Mouse (Mus musculus): Measurements from ENCODE around the gene A3galt2. TPM values are rescaled to one million over a fixed set of nuclear protein-coding genes. Genes with fewer than 3 reads are reported as not detected.

A3galt2 gene
- polyA plus RNA-seq, 1 experiment from 2014 or later, result 0.14 TPM

GRCm38 (mm10) chr4:128789646-128790045 is 34.5 kb downstream of the A3galt2 start:
- Histone ChIP-seq H3K27me3 (ENCODE audit: control insufficient read depth, insufficient read depth, low read depth, low read length) (no peaks in the 10 kb centered on the region), H3K9ac (ENCODE audit: low read depth, low read length) (no peak overlapping the region), H3K4me3 (ENCODE audit: low read depth, low read length) (no peak overlapping the region), H3K4me1 (ENCODE audit: control insufficient read depth, insufficient read depth, low read length) (peaks cover 3% of the 10 kb centered on the region; the same call in 1 of the 2 replicates), H3K9me3 (replicated peaks; ENCODE audit: control insufficient read depth, low read length, poor library complexity, severe bottlenecking) (no peaks in the 10 kb centered on the region), H3K27ac (ENCODE audit: low read length) (no peak overlapping the region), H3K4me2 (ENCODE audit: low read length) (no peak overlapping the region), H3K36me3 (ENCODE audit: control insufficient read depth, insufficient read depth, low read length) (peaks cover 29% of the 10 kb centered on the region)
- no peak for ATAC-seq
- 45% methylated on average over 18 of the region's 18 CpGs for WGBS

- WGBS, result 56% methylated on average over 1 of the region's 1 CpGs
- H3K9me3 ChIP-seq (replicated peaks; ENCODE audit: control insufficient read depth, low read length, poor library complexity, severe bottlenecking), result no peaks in the 10 kb centered on the region
- no peak overlapping the region for H3K4me2 ChIP-seq (ENCODE audit: low read length)
- peaks cover 11% of the 10 kb centered on the region for H3K4me1 ChIP-seq (ENCODE audit: control insufficient read depth, insufficient read depth, low read length)
- peaks cover 7% of the 10 kb centered on the region; the same call in 1 of the 2 replicates for H3K36me3 ChIP-seq (ENCODE audit: control insufficient read depth, insufficient read depth, low read length)
- H3K9ac ChIP-seq (ENCODE audit: low read depth, low read length), result no peak overlapping the region
- ATAC-seq, result no peak
- H3K4me3 ChIP-seq (ENCODE audit: low read depth, low read length), result no peak overlapping the region
- no peaks in the 10 kb centered on the region for H3K27me3 ChIP-seq (ENCODE audit: control insufficient read depth, insufficient read depth, low read depth, low read length)
- no peak overlapping the region for H3K27ac ChIP-seq (ENCODE audit: low read length)
These were observed 38.5 kb downstream of the A3galt2 start for GRCm38 (mm10) chr4:128793710-128794109.

- no peak for ATAC-seq
- H3K4me2 ChIP-seq (ENCODE audit: low read length), result no peak overlapping the region
- peaks cover 6% of the 10 kb centered on the region; the same call in 1 of the 2 replicates for H3K36me3 ChIP-seq (ENCODE audit: control insufficient read depth, insufficient read depth, low read length)
- no peaks in the 10 kb centered on the region for H3K9me3 ChIP-seq (replicated peaks; ENCODE audit: control insufficient read depth, low read length, poor library complexity, severe bottlenecking)
- no peak overlapping the region for H3K4me3 ChIP-seq (ENCODE audit: low read depth, low read length)
- WGBS, result 91% methylated on average over 8 of the region's 8 CpGs
- H3K27me3 ChIP-seq (ENCODE audit: control insufficient read depth, insufficient read depth, low read depth, low read length), result no peaks in the 10 kb centered on the region
- no peak overlapping the region for H3K9ac ChIP-seq (ENCODE audit: low read depth, low read length)
- peaks cover 15% of the 10 kb centered on the region for H3K4me1 ChIP-seq (ENCODE audit: control insufficient read depth, insufficient read depth, low read length)
- H3K27ac ChIP-seq (ENCODE audit: low read length), result no peak overlapping the region
These were observed 39.0 kb downstream of the A3galt2 start for GRCm38 (mm10) chr4:128794198-128794597.

- WGBS, result 1% methylated on average over 9 of the region's 9 CpGs
- H3K9ac ChIP-seq (ENCODE audit: low read depth, low read length), result no peak overlapping the region
- no peaks in the 10 kb centered on the region for H3K36me3 ChIP-seq (ENCODE audit: control insufficient read depth, insufficient read depth, low read length)
- ATAC-seq, result no peak
- no peak overlapping the region for H3K4me3 ChIP-seq (ENCODE audit: low read depth, low read length)
- H3K4me2 ChIP-seq (ENCODE audit: low read length), result no peak overlapping the region
- no peaks in the 10 kb centered on the region for H3K9me3 ChIP-seq (replicated peaks; ENCODE audit: control insufficient read depth, low read length, poor library complexity, severe bottlenecking)
- peaks cover 14% of the 10 kb centered on the region for H3K4me1 ChIP-seq (ENCODE audit: control insufficient read depth, insufficient read depth, low read length)
- H3K27me3 ChIP-seq (ENCODE audit: control insufficient read depth, insufficient read depth, low read depth, low read length), result no peaks in the 10 kb centered on the region
- no peak overlapping the region for H3K27ac ChIP-seq (ENCODE audit: low read length)
These were observed 40.4 kb downstream of the A3galt2 start for GRCm38 (mm10) chr4:128795596-128795995.

- Histone ChIP-seq H3K4me2 (ENCODE audit: low read length) (no peak overlapping the region), H3K4me1 (ENCODE audit: control insufficient read depth, insufficient read depth, low read length) (peaks cover 20% of the 10 kb centered on the region), H3K4me3 (ENCODE audit: low read depth, low read length) (no peak overlapping the region), H3K9me3 (replicated peaks; ENCODE audit: control insufficient read depth, low read length, poor library complexity, severe bottlenecking) (no peaks in the 10 kb centered on the region), H3K27me3 (ENCODE audit: control insufficient read depth, insufficient read depth, low read depth, low read length) (no peaks in the 10 kb centered on the region), H3K36me3 (ENCODE audit: control insufficient read depth, insufficient read depth, low read length) (no peaks in the 10 kb centered on the region), H3K27ac (ENCODE audit: low read length) (no peak overlapping the region), H3K9ac (ENCODE audit: low read depth, low read length) (no peak overlapping the region)
- no peak for ATAC-seq
- 53% methylated on average over 8 of the region's 8 CpGs for WGBS
These were observed 41.6 kb downstream of the A3galt2 start for GRCm38 (mm10) chr4:128796788-128797187.

GRCm38 (mm10) chr4:128801675-128802465 is 46.7 kb downstream of the A3galt2 start:
- Histone ChIP-seq H3K4me3 (ENCODE audit: low read depth, low read length) (no peak overlapping the region), H3K9ac (ENCODE audit: low read depth, low read length) (peak overlapping the region; percentile 34; the same call in 1 of the 2 replicates), H3K27ac (ENCODE audit: low read length) (no peak overlapping the region), H3K27me3 (ENCODE audit: control insufficient read depth, insufficient read depth, low read depth, low read length) (no peaks in the 10 kb centered on the region), H3K36me3 (ENCODE audit: control insufficient read depth, insufficient read depth, low read length) (no peaks in the 10 kb centered on the region), H3K4me1 (ENCODE audit: control insufficient read depth, insufficient read depth, low read length) (peaks cover 43% of the 10 kb centered on the region), H3K9me3 (replicated peaks; ENCODE audit: control insufficient read depth, low read length, poor library complexity, severe bottlenecking) (no peaks in the 10 kb centered on the region), H3K4me2 (ENCODE audit: low read length) (no peak overlapping the region)
- 71% methylated on average over 9 of the region's 9 CpGs for WGBS
- ATAC-seq, result no peak

- peaks cover 43% of the 10 kb centered on the region for H3K4me1 ChIP-seq (ENCODE audit: control insufficient read depth, insufficient read depth, low read length)
- WGBS, result 48% methylated on average over 5 of the region's 5 CpGs
- H3K9ac ChIP-seq (ENCODE audit: low read depth, low read length), result peak overlapping the region; percentile 94
- no peaks in the 10 kb centered on the region for H3K9me3 ChIP-seq (replicated peaks; ENCODE audit: control insufficient read depth, low read length, poor library complexity, severe bottlenecking)
- no peak overlapping the region for H3K27ac ChIP-seq (ENCODE audit: low read length)
- H3K4me3 ChIP-seq (ENCODE audit: low read depth, low read length), result peak overlapping the region; percentile 93; the same call in 1 of the 2 replicates
- H3K4me2 ChIP-seq (ENCODE audit: low read length), result peak overlapping the region; percentile 86
- no peaks in the 10 kb centered on the region for H3K36me3 ChIP-seq (ENCODE audit: control insufficient read depth, insufficient read depth, low read length)
- no peaks in the 10 kb centered on the region for H3K27me3 ChIP-seq (ENCODE audit: control insufficient read depth, insufficient read depth, low read depth, low read length)
- ATAC-seq, result no peak
These were observed 48.4 kb downstream of the A3galt2 start for GRCm38 (mm10) chr4:128803569-128803968.

- 3% methylated on average over 6 of the region's 6 CpGs for WGBS
- H3K9ac ChIP-seq (ENCODE audit: low read depth, low read length), result peak overlapping the region; percentile 94
- H3K36me3 ChIP-seq (ENCODE audit: control insufficient read depth, insufficient read depth, low read length), result no peaks in the 10 kb centered on the region
- H3K4me2 ChIP-seq (ENCODE audit: low read length), result peak overlapping the region; percentile 86
- peaks cover 38% of the 10 kb centered on the region for H3K4me1 ChIP-seq (ENCODE audit: control insufficient read depth, insufficient read depth, low read length)
- H3K27me3 ChIP-seq (ENCODE audit: control insufficient read depth, insufficient read depth, low read depth, low read length), result no peaks in the 10 kb centered on the region
- H3K9me3 ChIP-seq (replicated peaks; ENCODE audit: control insufficient read depth, low read length, poor library complexity, severe bottlenecking), result no peaks in the 10 kb centered on the region
- ATAC-seq, result no peak
- peak overlapping the region; percentile 93 for H3K4me3 ChIP-seq (ENCODE audit: low read depth, low read length)
- peak overlapping the region; percentile 95 for H3K27ac ChIP-seq (ENCODE audit: low read length)
These were observed 49.4 kb downstream of the A3galt2 start for GRCm38 (mm10) chr4:128804426-128805149.

All from midbrain, embryonic 16.5 days (tissue).